Mouse (Mus musculus): ENCODE measurements at regions not wholly inside any gene's neighbourhood (a gene's known extent, or its start where the extent isn't known, plus 50 kb on each side); places are given as distances from the start of the nearest gene placed in this dataset.

DNA sequence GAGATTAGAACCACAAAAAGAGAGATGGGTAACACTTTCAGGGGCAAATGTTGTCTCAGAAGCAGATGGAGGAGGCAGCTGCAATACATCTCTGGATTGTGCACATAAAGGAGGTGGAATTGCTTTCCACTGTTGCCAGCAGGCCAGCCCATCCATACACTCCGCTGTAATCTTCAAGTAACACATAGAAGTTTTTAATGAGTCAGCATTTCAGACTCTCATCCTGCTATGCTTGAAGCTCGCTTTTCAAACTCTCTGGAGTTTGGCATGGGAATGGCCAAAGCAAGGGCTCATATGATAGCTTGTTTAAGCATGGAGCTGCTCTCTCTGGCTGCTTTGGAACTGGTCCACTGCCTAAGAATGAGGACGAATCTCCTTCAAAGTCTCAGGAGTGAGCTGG is 143.5 kb downstream of the Minar1 start:
- TF ChIP-seq CTCF (IDR thresholded peaks at IDR 0.05; ENCODE audit: low read depth) (no peak), EP300 (IDR thresholded peaks at IDR 0.05; ENCODE audit: low read depth) (no peak)
